Mouse (Mus musculus): ENCODE measurements at regions not wholly inside any gene's neighbourhood (a gene's known extent, or its start where the extent isn't known, plus 50 kb on each side); places are given as distances from the start of the nearest gene placed in this dataset.

- no peak overlapping the region for H3K4me3 ChIP-seq (ENCODE audit: low read depth, low read length)
- no peaks in the 10 kb centered on the region for H3K27me3 ChIP-seq (ENCODE audit: control insufficient read depth, insufficient read depth, low read length)
- H3K9ac ChIP-seq (replicated peaks; ENCODE audit: low read depth, low read length) = no peak overlapping the region
- ATAC-seq (ENCODE audit: insufficient number of reproducible peaks, insufficient read depth, low FRiP score, low read depth) = no peak
- H3K4me2 ChIP-seq (replicated peaks; ENCODE audit: low read depth, low read length) = no peak overlapping the region
- no peak overlapping the region for H3K27ac ChIP-seq (ENCODE audit: low read length)
- H3K36me3 ChIP-seq (ENCODE audit: control insufficient read depth, insufficient read depth, low read length) = no peaks in the 10 kb centered on the region
- no peaks in the 10 kb centered on the region for H3K9me3 ChIP-seq (ENCODE audit: control insufficient read depth, low read depth, low read length)
- 62% methylated on average over 8 of the region's 8 CpGs for WGBS
- no peaks in the 10 kb centered on the region for H3K4me1 ChIP-seq (ENCODE audit: control insufficient read depth, insufficient read depth, low read length)
Observed at GRCm38 (mm10) chr4:28523343-28523742, 289.6 kb upstream of the Epha7 start.

GRCm38 (mm10) chr4:28542218-28542617, 270.7 kb upstream of the Epha7 start:
- Histone ChIP-seq H3K9ac (replicated peaks; ENCODE audit: low read depth, low read length) (no peak overlapping the region), H3K4me2 (replicated peaks; ENCODE audit: low read depth, low read length) (no peak overlapping the region), H3K4me1 (ENCODE audit: control insufficient read depth, insufficient read depth, low read length) (no peaks in the 10 kb centered on the region), H3K4me3 (ENCODE audit: low read depth, low read length) (no peak overlapping the region), H3K9me3 (ENCODE audit: control insufficient read depth, low read depth, low read length) (no peaks in the 10 kb centered on the region), H3K27me3 (ENCODE audit: control insufficient read depth, insufficient read depth, low read length) (no peaks in the 10 kb centered on the region), H3K36me3 (ENCODE audit: control insufficient read depth, insufficient read depth, low read length) (no peaks in the 10 kb centered on the region), H3K27ac (ENCODE audit: low read length) (no peak overlapping the region)
- no peak for ATAC-seq (ENCODE audit: insufficient number of reproducible peaks, insufficient read depth, low FRiP score, low read depth)
- 23% methylated on average over 1 of the region's 1 CpGs for WGBS

GRCm38 (mm10) chr4:28542696-28543328, 270.1 kb upstream of the Epha7 start:
- ATAC-seq (ENCODE audit: insufficient number of reproducible peaks, insufficient read depth, low FRiP score, low read depth) = no peak
- H3K4me2 ChIP-seq (replicated peaks; ENCODE audit: low read depth, low read length) = no peak overlapping the region
- WGBS = 66% methylated on average over 1 of the region's 1 CpGs
- H3K4me1 ChIP-seq (ENCODE audit: control insufficient read depth, insufficient read depth, low read length) = no peaks in the 10 kb centered on the region
- no peaks in the 10 kb centered on the region for H3K36me3 ChIP-seq (ENCODE audit: control insufficient read depth, insufficient read depth, low read length)
- no peak overlapping the region for H3K27ac ChIP-seq (ENCODE audit: low read length)
- H3K9ac ChIP-seq (replicated peaks; ENCODE audit: low read depth, low read length) = no peak overlapping the region
- no peaks in the 10 kb centered on the region for H3K27me3 ChIP-seq (ENCODE audit: control insufficient read depth, insufficient read depth, low read length)
- no peaks in the 10 kb centered on the region for H3K9me3 ChIP-seq (ENCODE audit: control insufficient read depth, low read depth, low read length)
- no peak overlapping the region for H3K4me3 ChIP-seq (ENCODE audit: low read depth, low read length)

DNA sequence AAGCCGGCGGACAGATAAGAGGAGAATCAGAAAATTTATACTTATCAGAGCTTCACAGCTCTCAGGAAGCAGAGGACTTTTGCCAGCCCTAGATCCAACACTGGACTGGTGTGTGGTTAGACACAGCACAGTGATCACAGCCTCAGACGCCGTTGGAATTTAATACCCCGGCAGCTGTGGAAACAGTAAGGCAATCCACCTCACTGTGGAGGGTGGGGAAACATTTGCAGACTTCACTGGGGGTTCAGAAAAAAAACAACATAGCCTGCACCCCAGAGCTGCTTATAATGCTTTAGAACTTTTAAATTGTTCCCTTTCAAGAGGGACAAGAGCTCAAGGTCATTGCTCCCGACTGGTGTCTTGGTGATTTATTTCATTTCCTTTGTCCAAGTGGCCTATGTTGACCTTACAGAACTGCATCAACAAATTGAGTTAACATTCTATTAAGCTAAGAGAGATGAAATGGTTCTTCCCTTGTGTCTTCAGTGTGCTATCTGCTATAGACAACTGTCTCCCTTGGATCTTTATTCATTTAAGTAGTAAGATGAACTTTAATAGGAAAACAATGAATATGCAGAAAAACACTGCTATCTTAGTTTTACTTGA, 264.6 kb upstream of the Epha7 start:
- H3K4me3 ChIP-seq (ENCODE audit: low read depth, low read length) = no peak overlapping the region
- no peak overlapping the region for H3K27ac ChIP-seq (ENCODE audit: low read length)
- H3K27me3 ChIP-seq (ENCODE audit: control insufficient read depth, insufficient read depth, low read length) = no peaks in the 10 kb centered on the region
- 0 out of 2 replicates have a peak, but pooled peaks cover 3% of the 10 kb centered on the region for H3K4me1 ChIP-seq (ENCODE audit: control insufficient read depth, insufficient read depth, low read length)
- 42% methylated on average over 6 of the region's 6 CpGs for WGBS
- no peaks in the 10 kb centered on the region for H3K36me3 ChIP-seq (ENCODE audit: control insufficient read depth, insufficient read depth, low read length)
- no peak for ATAC-seq (ENCODE audit: insufficient number of reproducible peaks, insufficient read depth, low FRiP score, low read depth)
- no peaks in the 10 kb centered on the region for H3K9me3 ChIP-seq (ENCODE audit: control insufficient read depth, low read depth, low read length)
- H3K9ac ChIP-seq (replicated peaks; ENCODE audit: low read depth, low read length) = no peak overlapping the region
- no peak overlapping the region for H3K4me2 ChIP-seq (replicated peaks; ENCODE audit: low read depth, low read length)

DNA sequence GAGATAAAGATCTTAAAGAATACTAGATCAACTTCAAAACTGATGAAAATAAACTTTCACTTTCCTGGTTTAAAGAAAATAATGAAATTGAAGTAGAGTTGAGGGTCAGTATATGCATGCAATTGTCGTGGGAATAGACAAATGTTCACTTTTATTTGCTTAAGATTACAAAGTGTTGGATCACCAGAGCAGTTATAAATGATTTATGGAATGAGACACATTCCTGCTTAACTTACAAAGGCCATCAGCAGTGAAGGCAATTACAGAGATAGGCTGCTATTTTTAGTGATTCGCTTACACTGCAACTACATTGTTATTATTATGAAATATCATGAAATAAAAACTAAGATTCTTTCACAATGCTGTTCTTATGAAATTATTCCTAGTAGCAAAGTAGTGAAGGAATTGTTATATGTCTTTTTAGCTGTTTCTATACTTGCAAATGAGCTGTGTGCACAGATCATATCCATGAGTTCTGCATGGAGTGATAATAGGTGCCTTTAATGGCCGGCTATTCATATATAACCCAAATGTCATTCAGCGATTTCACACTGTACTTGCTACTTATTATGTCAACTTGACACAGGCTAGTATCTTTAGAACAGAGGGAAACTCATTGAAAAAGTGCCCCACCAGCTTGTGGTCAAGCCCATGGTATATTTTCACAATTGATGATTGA, 241.7 kb upstream of the Epha7 start:
- no peak overlapping the region for H3K9ac ChIP-seq (replicated peaks; ENCODE audit: low read depth, low read length)
- H3K27ac ChIP-seq (ENCODE audit: low read length) = no peak overlapping the region
- H3K4me2 ChIP-seq (replicated peaks; ENCODE audit: low read depth, low read length) = no peak overlapping the region
- H3K9me3 ChIP-seq (ENCODE audit: control insufficient read depth, low read depth, low read length) = no peaks in the 10 kb centered on the region
- no peaks in the 10 kb centered on the region for H3K4me1 ChIP-seq (ENCODE audit: control insufficient read depth, insufficient read depth, low read length)
- no peak overlapping the region for H3K4me3 ChIP-seq (ENCODE audit: low read depth, low read length)
- WGBS = 52% methylated on average over 4 of the region's 4 CpGs
- ATAC-seq (ENCODE audit: insufficient number of reproducible peaks, insufficient read depth, low FRiP score, low read depth) = peak; percentile 58; the same call in 1 of the 2 replicates
- no peaks in the 10 kb centered on the region for H3K36me3 ChIP-seq (ENCODE audit: control insufficient read depth, insufficient read depth, low read length)
- no peaks in the 10 kb centered on the region for H3K27me3 ChIP-seq (ENCODE audit: control insufficient read depth, insufficient read depth, low read length)

DNA sequence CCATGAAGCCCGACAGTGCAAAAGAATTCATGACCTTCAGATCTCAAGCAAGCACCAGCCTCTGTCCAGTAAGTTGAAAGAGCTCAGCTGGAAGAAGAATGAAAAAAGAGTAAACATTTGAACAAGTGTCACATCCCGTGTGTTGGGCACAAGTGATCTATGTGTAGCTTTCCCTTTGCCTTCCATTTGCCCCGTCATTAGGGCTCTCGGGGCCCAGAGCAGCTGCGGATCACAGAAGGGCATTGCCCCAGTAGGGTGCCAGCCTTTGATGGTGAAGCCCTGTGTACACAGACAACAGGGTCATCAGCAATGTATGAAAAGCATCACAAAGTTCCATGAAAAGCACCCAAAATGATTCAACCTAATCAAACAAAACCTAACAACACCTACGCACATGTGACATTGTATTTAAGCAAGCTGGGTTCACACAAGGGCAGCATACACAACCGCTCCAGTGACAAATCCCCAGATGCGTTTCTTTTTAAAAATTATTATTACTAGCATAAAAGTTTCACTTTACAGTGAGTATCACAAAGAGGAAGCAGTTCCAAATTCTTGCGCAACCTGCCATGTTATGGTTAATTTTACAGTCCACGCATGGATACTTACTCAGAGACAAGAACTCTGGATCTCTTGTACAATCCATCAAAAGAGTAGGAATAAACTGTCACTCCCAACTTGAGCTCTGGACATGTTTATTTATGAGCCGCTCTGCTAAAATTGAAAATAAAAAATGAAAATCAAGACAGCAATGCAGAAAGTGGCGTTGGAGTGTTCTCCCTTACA, 224.0 kb upstream of the Epha7 start:
- no peaks in the 10 kb centered on the region for H3K9me3 ChIP-seq (ENCODE audit: control insufficient read depth, low read depth, low read length)
- H3K27me3 ChIP-seq (ENCODE audit: control insufficient read depth, insufficient read depth, low read length) = no peaks in the 10 kb centered on the region
- H3K4me3 ChIP-seq (ENCODE audit: low read depth, low read length) = no peak overlapping the region
- H3K4me2 ChIP-seq (replicated peaks; ENCODE audit: low read depth, low read length) = no peak overlapping the region
- no peak for ATAC-seq (ENCODE audit: insufficient number of reproducible peaks, insufficient read depth, low FRiP score, low read depth)
- WGBS = 54% methylated on average over 12 of the region's 12 CpGs
- H3K36me3 ChIP-seq (ENCODE audit: control insufficient read depth, insufficient read depth, low read length) = no peaks in the 10 kb centered on the region
- H3K9ac ChIP-seq (replicated peaks; ENCODE audit: low read depth, low read length) = no peak overlapping the region
- H3K27ac ChIP-seq (ENCODE audit: low read length) = no peak overlapping the region
- H3K4me1 ChIP-seq (ENCODE audit: control insufficient read depth, insufficient read depth, low read length) = no peaks in the 10 kb centered on the region
